Mouse (Mus musculus): ENCODE data around the gene BC004004. TPM values are rescaled to one million over a fixed set of nuclear protein-coding genes. Genes with fewer than 3 reads are reported as not detected.

The BC004004 gene
- polyA plus RNA-seq, 1 experiment from 2014 or later, result 105 TPM

GRCm38 (mm10) chr17:29291793-29292192 is 23.2 kb downstream of the BC004004 start:
- H3K9me3 ChIP-seq (ENCODE audit: low read length), result no peaks in the 10 kb centered on the region
- TF ChIP-seq EP300 (IDR thresholded peaks at IDR 0.05; ENCODE audit: low read depth) (no peak), CTCF (IDR thresholded peaks at IDR 0.05; ENCODE audit: low read depth) (no peak)
- H3K4me2 ChIP-seq (ENCODE audit: low read depth, low read length), result no peak overlapping the region
- peaks cover 13% of the 10 kb centered on the region for H3K4me1 ChIP-seq (ENCODE audit: insufficient read depth)
- no peak overlapping the region for H3K27ac ChIP-seq (ENCODE audit: low read depth)
- no peaks in the 10 kb centered on the region for H3K27me3 ChIP-seq (ENCODE audit: insufficient read depth, low read length)
- ATAC-seq, result no peak
- no peak overlapping the region for H3K4me3 ChIP-seq (ENCODE audit: low read depth, low read length)
- H3K9ac ChIP-seq (replicated peaks), result no peak overlapping the region
- no peak for DNase-seq
- WGBS (ENCODE audit: insufficient replicate concordance), result 70% methylated on average over 7 of the region's 7 CpGs
- H3K36me3 ChIP-seq (replicated peaks; ENCODE audit: insufficient read depth, low read length), result peaks cover 59% of the 10 kb centered on the region

DNA sequence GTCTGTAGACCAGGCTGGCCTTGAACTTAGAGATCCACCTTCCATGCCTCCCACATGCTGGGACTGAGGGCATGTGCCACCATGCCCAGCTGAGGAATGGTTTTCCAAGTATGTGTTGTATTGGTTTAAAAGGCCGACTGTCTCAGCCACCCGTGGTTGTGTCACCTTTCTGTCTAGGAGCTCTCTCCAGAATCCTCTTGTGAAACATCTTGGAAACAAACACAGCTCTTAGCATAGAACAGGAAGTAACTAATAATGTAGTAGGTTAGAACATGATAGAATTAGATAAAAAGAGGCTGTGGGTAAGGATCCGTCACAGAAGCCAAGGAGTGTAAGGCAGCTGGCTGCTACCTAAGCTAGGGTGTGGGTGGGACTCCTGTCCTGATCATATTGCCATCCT is 24.4 kb downstream of the BC004004 start:
- Histone ChIP-seq H3K9ac (replicated peaks) (no peak overlapping the region), H3K4me1 (ENCODE audit: insufficient read depth) (peaks cover 15% of the 10 kb centered on the region), H3K27ac (ENCODE audit: low read depth) (no peak overlapping the region), H3K27me3 (ENCODE audit: insufficient read depth, low read length) (no peaks in the 10 kb centered on the region), H3K4me2 (ENCODE audit: low read depth, low read length) (no peak overlapping the region), H3K4me3 (ENCODE audit: low read depth, low read length) (no peak overlapping the region), H3K9me3 (ENCODE audit: low read length) (no peaks in the 10 kb centered on the region), H3K36me3 (replicated peaks; ENCODE audit: insufficient read depth, low read length) (peaks cover 66% of the 10 kb centered on the region)
- DNase-seq (no peak), ATAC-seq (no peak)
- 66% methylated on average over 3 of the region's 3 CpGs for WGBS (ENCODE audit: insufficient replicate concordance)
- TF ChIP-seq CTCF (IDR thresholded peaks at IDR 0.05; ENCODE audit: low read depth) (no peak), EP300 (IDR thresholded peaks at IDR 0.05; ENCODE audit: low read depth) (no peak)

- Histone ChIP-seq H3K4me2 (ENCODE audit: low read depth, low read length) (no peak overlapping the region), H3K9ac (replicated peaks) (no peak overlapping the region), H3K4me3 (ENCODE audit: low read depth, low read length) (no peak overlapping the region), H3K9me3 (ENCODE audit: low read length) (no peaks in the 10 kb centered on the region), H3K4me1 (ENCODE audit: insufficient read depth) (peaks cover 15% of the 10 kb centered on the region), H3K27ac (ENCODE audit: low read depth) (no peak overlapping the region), H3K36me3 (replicated peaks; ENCODE audit: insufficient read depth, low read length) (peaks cover 64% of the 10 kb centered on the region), H3K27me3 (ENCODE audit: insufficient read depth, low read length) (no peaks in the 10 kb centered on the region)
- WGBS (ENCODE audit: insufficient replicate concordance), result 81% methylated on average over 9 of the region's 9 CpGs
- DNase-seq, result no peak
- TF ChIP-seq EP300 (IDR thresholded peaks at IDR 0.05; ENCODE audit: low read depth) (no peak), CTCF (IDR thresholded peaks at IDR 0.05; ENCODE audit: low read depth) (peak; percentile 30; the same call in 1 of the 2 replicates)
- ATAC-seq, result no peak
Measured at GRCm38 (mm10) chr17:29293807-29294605, 25.4 kb downstream of the BC004004 start.

DNA sequence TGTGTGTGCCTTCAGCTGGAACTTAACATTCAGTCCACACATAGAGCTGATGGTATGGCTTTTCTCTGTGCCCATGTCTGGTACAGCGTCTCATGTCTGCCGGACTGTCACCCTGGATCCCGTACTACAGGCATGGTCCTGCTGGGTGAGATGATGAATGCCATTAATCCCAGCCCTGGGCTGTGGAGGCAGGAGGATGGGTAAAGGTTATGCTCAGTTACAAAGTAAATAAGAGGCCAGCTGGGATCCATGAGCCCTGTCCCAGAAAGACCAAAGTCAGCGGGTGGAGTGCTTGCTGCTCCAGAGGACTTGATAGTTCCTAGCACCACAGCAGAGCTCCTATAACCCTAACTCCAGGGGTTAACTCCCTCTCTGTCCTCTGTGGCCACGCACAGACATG is 27.2 kb downstream of the BC004004 start:
- DNase-seq, result no peak
- H3K4me2 ChIP-seq (ENCODE audit: low read depth, low read length), result no peak overlapping the region
- no peaks in the 10 kb centered on the region for H3K9me3 ChIP-seq (ENCODE audit: low read length)
- peak; percentile 43; the same call in 1 of the 2 replicates for ATAC-seq
- TF ChIP-seq CTCF (IDR thresholded peaks at IDR 0.05; ENCODE audit: low read depth) (no peak), EP300 (IDR thresholded peaks at IDR 0.05; ENCODE audit: low read depth) (no peak)
- H3K4me3 ChIP-seq (ENCODE audit: low read depth, low read length), result no peak overlapping the region
- H3K27me3 ChIP-seq (ENCODE audit: insufficient read depth, low read length), result no peaks in the 10 kb centered on the region
- peaks cover 15% of the 10 kb centered on the region for H3K4me1 ChIP-seq (ENCODE audit: insufficient read depth)
- peaks cover 70% of the 10 kb centered on the region for H3K36me3 ChIP-seq (replicated peaks; ENCODE audit: insufficient read depth, low read length)
- peak overlapping the region; percentile 18; the same call in 1 of the 2 replicates for H3K27ac ChIP-seq (ENCODE audit: low read depth)
- no peak overlapping the region for H3K9ac ChIP-seq (replicated peaks)
- 64% methylated on average over 5 of the region's 5 CpGs for WGBS (ENCODE audit: insufficient replicate concordance)

DNA sequence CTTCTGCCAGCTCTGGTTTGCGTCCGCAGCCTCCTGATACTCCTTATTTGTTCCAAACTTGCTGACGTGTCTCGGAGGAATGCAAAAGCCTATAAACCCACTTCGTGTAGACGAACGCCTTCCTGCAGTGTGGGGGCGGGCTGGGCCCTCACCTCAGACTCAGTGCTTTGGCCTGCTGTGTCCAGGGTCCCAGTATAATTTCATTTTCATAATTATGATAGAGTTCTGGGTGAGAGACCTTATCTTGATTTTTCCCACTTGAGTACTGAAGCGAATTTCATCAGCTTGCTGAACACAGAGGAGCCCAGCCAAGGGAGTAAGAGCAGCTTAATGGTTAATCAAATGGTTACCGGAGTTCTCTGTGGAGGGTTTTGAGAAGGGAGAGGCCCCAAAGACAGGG is 28.7 kb downstream of the BC004004 start:
- Histone ChIP-seq H3K27me3 (ENCODE audit: insufficient read depth, low read length) (no peaks in the 10 kb centered on the region), H3K4me1 (ENCODE audit: insufficient read depth) (peaks cover 17% of the 10 kb centered on the region), H3K36me3 (replicated peaks; ENCODE audit: insufficient read depth, low read length) (peaks cover 73% of the 10 kb centered on the region), H3K9me3 (ENCODE audit: low read length) (no peaks in the 10 kb centered on the region), H3K9ac (replicated peaks) (no peak overlapping the region), H3K4me2 (ENCODE audit: low read depth, low read length) (no peak overlapping the region), H3K4me3 (ENCODE audit: low read depth, low read length) (no peak overlapping the region), H3K27ac (ENCODE audit: low read depth) (no peak overlapping the region)
- 76% methylated on average over 10 of the region's 10 CpGs for WGBS (ENCODE audit: insufficient replicate concordance)
- TF ChIP-seq CTCF (IDR thresholded peaks at IDR 0.05; ENCODE audit: low read depth) (no peak), EP300 (IDR thresholded peaks at IDR 0.05; ENCODE audit: low read depth) (no peak)
- ATAC-seq (no peak), DNase-seq (no peak)

GRCm38 (mm10) chr17:29297813-29298212 is 29.2 kb downstream of the BC004004 start:
- no peak for TF ChIP-seq EP300 (IDR thresholded peaks at IDR 0.05; ENCODE audit: low read depth)
- TF ChIP-seq CTCF (IDR thresholded peaks at IDR 0.05; ENCODE audit: low read depth), result 0 out of 2 replicates have a peak, but pooled peaks have one; percentile 11
- DNase-seq, result no peak

More at GRCm38 (mm10) chr17:29297813-29298212, 29.2 kb downstream of the BC004004 start:
- Histone ChIP-seq H3K4me3 (ENCODE audit: low read depth, low read length) (no peak overlapping the region), H3K36me3 (replicated peaks; ENCODE audit: insufficient read depth, low read length) (peaks cover 73% of the 10 kb centered on the region), H3K9me3 (ENCODE audit: low read length) (no peaks in the 10 kb centered on the region), H3K4me2 (ENCODE audit: low read depth, low read length) (no peak overlapping the region), H3K4me1 (ENCODE audit: insufficient read depth) (peaks cover 20% of the 10 kb centered on the region), H3K9ac (replicated peaks) (no peak overlapping the region), H3K27me3 (ENCODE audit: insufficient read depth, low read length) (no peaks in the 10 kb centered on the region), H3K27ac (ENCODE audit: low read depth) (no peak overlapping the region)
- WGBS (ENCODE audit: insufficient replicate concordance), result 73% methylated on average over 6 of the region's 6 CpGs
- no peak for ATAC-seq

Data from liver, postnatal 0 days (tissue).